Mouse (Mus musculus) liver, adult 2 months (tissue): Measurements from ENCODE around the gene Chn2.

ENCODE experiments used
- CTCF ChIP-seq: fragments of 200-500 bp; IDR thresholded peaks from 2 replicates; pipeline ENCODE4 v1.5.1; 2011; ENCODE audit warnings: low read depth, low read length, control low read depth
- POLR2A ChIP-seq: fragments of 200-500 bp; IDR thresholded peaks from 2 replicates; pipeline ENCODE4 v1.6.1; 2011; ENCODE audit warnings: low read length, control low read depth; ENCODE audit not compliant: insufficient read depth; ENCODE audit errors: extremely low read depth

DNA sequence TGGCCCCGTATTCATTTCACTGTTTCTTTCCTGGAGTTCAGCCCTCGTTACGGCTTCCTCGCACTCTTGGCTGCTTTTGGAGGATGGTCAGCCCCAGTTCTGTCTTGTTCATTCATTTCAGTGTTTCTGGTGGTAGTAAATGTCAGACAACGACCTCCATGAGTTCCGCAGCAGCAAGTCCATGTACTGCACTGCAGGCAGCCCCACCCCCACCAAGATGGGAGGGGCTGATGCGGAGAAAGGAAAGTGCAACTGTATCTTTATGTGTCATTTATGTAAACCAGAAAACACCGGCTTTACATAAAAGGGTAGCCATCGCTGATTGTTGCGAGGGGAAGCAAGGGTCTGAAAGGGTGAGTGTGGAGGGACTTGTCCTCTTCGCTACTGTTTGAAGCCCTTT is 185.0 kb downstream of the Chn2 start:
- no peak for TF ChIP-seq CTCF
- no peak for TF ChIP-seq POLR2A
